Mouse (Mus musculus): ENCODE data around the gene Gm10134.
A peak's percentile ranks its signal among the peaks of the same experiment; 100 is the strongest.

Gm10134 gene

DNA sequence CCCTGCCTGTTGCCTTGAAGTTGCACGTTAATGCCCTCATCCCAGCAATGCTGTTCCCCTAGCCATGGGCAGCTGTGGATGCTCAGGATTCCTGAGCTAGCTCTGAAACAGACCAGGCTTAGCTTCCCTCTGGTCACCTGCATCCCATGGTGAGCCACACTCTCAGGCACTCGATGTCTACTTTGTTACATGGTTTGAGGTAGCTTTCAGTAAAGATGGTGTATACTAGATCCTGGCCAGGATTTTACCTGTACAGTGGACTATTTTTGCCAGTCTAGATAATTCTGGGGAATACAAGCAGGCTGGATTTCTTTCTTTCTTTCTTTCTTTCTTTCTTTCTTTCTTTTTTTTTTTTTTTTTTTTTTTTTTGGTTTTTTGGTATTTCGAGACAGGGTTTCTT is at the start of gene Gm10134:
Gm10134 (plus strand) TSS at position 301 of the 400 bp plus-strand sequence.
- DNase-seq (ENCODE audit: low spot score in 2 of 2), result no peak

DNA sequence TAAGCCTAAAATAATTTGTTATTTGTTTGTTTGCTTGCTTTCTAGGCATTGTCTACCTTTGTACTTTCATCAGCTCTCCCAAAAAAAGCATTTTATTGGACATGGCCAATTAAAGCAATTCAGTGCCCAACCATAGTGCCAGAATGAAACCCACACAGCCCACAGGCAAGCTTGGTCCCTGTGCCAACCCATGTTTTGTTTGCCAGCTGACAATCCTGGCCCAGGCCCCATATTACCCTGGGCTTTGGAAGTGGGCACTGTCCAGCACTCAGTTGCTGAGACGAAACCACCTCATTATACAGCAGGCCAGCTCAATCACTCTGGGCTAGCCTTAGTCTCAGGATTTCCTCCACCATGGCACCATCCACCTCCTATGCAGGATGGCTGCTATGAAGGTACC is 49.3 kb upstream of the Gm10134 start:
- no peak for DNase-seq (ENCODE audit: low spot score in 2 of 2)

DNA sequence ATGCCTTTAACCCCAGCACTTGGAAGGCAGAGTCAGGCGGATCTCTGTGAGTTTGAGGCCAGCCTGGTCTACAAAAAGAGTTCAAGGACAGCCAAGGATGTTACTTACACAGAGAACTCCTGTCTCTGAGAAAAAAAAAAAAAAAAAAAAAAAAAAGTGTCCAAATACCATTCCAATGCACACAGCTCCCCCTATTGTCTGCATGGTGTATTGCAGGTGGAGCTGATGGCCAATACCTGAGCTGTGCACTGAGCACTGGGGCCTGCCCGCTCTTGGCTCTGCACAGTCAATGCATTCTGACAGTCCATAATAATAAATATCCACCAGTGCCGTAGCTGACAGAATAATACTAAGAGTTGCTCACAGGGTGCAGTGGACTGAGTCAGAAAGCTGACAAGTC is 42.0 kb upstream of the Gm10134 start:
- peak; percentile 53 to 79 for DNase-seq (ENCODE audit: low spot score in 2 of 2)

DNA sequence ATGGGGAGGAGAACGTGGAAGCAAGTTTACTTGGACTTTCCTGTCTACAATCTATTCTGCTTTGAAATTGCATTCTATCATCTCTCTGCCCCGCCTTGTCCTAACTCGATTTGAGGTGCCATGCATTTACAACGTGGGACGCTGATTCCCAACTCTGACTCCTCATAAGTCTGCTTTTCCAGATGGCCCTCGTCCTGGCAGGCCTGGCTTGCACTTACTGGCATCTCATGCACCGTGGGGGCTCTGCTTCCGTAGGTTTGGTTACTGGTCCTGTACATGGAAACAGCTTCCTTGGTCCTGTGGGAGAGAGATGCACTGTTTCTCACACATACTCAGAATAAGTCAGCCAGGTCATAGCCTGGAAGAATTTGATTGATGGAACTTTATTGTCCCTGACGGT is 41.0 kb upstream of the Gm10134 start:
- DNase-seq (ENCODE audit: low spot score in 2 of 2), result no peak

DNA sequence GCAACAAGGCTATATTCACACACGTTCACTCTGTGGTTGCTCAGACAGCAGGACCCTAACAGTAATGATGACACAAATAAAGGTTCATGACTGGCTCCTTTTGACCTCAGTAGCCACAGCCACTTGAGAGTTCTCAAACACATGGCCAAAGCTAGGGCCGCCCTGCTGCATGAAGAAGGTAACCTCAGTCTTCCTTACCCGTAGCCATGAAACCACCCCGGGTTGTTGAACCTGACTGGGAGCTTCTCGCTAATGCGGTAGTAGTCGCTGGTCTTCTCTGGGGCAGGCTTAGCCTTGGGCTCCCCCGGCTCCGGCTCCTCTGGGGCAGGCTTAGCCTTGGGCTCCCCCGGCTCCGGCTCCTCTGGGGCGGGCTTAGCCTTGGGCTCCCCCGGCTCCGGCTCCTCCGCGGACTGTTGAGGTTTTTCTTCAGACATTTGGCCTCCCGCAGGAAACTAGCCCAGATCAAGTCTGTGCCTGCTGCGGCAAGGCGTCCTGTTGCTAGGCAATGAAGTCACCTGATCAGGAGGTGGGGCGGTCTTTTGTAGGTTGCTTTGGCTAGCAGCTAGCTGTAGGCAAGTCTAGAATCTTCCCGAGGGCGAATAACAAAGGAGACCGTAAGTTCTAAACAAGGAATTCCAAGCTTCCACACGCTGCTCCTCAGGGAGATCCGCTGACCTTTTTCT is 39.9 kb upstream of the Gm10134 start, which contains the start of gene 1700007K13Rik:
1700007K13Rik (minus strand) TSS at position 497 of the 683 bp plus-strand sequence.
- peak in 1 of 2 experiments; percentile 63 for DNase-seq (ENCODE audit: low spot score in 2 of 2)

DNA sequence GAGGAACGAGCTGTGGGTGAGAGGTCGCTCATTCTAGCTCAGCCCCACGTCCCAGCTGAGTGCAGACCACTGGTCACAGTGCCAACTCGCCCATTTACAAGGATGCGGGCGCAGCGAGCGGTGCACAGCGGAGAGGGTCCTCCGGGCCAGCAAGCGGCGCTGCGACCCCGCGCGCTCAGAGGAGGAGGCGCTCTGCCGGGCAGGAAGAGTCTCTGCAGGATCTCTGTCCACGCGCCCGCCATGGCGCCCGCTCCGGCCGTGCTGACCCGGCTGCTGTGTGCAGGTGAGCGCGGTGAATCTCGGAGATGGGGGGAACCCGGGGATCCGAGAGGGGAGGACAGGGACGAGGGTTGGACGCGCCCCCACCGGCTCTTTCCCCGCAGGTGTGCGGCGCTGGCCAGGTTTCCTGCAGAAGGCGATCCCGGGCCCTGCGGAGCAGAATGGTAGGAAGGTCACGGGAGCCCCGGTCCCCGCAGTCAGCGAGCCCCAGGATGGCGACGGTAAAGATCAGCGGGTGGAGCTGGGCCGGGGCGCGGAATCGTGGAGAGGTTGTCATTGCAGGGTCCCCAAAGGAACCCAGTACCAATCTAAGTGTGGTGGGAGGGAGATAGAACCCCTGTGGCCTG is 37.9 kb upstream of the Gm10134 start, which contains the start of gene Mrps2:
Mrps2 (plus strand) TSS at position 207 of the 626 bp plus-strand sequence.
- peak; percentile 80 to 92 for DNase-seq (ENCODE audit: low spot score in 2 of 2)

DNA sequence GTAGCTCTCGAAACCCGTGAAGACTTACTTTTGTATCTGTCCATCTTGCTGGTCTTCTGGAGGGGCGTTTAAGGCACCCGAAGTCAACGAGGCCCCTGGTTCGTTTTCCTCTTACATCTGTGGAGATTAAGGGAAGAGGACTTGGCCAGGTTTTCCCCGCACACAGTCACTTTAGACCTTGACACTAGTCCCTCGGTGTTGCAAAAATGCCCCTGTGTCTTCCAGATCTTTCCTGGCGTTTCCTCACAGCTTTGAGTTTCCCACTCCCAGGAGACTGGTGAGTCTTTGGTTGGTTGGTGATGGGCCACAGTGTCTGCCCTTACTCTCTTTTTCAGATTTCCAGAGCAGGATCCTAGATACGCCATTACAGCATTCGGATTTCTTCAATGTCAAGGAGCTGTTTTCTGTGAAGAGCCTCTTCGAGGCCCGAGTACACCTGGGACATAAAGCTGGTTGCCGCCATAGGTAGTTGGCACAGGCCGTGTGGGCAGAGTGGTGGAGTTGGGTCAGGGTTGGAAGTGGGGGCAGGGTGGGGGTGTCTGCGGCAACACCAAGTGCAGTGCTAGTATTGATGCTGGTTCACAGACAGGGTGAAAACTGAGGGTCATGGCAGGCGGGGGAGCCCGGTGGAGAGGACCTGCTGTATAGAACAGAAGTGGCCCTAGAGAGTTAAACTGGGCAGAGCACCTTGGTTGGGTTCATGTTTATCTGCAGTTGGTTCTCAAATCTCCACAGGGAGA is 37.2 kb upstream of the Gm10134 start:
- DNase-seq (ENCODE audit: low spot score in 2 of 2), result peak; percentile 11 to 58

DNA sequence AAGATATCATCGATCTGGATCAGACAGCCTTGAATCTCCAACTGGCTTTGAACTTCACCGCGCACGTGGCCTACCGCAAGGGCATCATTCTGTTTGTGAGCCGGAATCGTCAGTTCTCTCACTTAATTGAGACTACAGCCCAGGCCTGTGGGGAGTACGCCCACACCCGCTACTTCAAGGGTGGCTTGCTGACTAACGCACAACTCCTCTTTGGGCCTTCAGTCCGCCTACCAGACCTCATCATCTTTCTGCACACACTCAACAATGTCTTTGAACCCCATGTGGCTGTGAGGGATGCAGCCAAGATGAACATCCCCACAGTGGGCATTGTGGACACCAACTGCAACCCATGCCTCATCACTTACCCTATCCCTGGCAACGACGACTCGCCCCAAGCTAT is 36.4 kb upstream of the Gm10134 start:
- peak in 1 of 2 experiments; percentile 53 for DNase-seq (ENCODE audit: low spot score in 2 of 2)

DNA sequence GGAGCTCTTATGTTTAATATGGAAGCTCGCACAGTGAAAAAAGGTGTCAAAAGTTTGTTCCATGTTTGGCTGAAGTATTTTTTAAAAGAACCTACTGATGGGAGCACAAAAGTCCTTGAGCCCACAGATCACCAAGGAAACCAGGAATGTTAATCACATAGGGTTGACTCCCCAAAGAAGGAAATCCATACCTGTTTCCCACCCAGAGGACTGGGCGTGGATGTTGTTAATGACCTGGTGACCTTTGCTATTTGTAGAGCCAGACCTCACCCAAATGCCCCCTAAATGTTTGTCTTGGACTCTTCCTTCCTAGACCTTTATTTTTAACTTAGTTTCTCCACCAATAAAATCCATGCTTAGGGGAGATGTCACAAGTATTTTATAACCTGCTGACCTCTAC is 35.3 kb upstream of the Gm10134 start:
- DNase-seq (ENCODE audit: low spot score in 2 of 2), result peak in 1 of 2 experiments; percentile 9

DNA sequence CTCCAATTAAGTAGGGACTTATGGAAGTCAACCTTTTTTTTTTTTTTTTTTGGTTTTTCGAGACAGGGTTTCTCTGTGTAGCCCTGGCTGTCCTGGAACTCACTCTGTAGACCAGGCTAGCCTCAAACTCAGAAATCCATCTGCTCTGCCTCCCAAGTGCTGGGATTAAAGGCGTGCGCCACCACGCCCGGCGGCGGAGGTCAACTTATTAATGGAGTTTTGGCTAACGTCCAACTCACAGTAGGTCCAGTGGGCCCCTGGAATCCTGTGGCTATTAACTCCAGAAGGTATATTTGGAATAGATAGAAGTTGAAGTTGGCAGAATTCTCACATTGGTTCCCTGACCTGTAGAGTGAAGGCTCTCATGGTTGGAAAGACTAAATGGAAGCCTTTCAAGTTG is 33.9 kb upstream of the Gm10134 start:
- peak in 1 of 2 experiments; percentile 44 for DNase-seq (ENCODE audit: low spot score in 2 of 2)

DNA sequence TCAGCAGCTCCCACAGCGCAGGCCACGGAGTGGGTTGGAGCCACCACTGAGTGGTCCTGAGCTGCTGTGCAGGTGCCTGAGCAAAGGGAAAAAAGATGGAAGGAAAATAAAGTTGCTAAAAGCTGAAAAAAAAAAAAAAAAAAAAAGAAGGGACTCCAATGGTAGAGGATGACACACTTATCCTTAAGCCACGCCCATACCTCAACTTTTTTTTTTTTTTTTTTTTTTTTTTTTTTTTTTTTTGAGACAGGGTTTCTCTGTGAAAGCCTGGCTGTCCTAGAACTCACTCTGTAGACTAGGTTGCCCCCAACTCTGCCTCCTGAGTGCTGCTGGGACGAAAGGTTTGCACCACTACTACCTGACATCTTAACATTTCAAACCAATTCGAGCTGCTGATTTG is 27.9 kb upstream of the Gm10134 start:
- DNase-seq (ENCODE audit: low spot score in 2 of 2), result peak in 1 of 2 experiments; percentile 17

DNA sequence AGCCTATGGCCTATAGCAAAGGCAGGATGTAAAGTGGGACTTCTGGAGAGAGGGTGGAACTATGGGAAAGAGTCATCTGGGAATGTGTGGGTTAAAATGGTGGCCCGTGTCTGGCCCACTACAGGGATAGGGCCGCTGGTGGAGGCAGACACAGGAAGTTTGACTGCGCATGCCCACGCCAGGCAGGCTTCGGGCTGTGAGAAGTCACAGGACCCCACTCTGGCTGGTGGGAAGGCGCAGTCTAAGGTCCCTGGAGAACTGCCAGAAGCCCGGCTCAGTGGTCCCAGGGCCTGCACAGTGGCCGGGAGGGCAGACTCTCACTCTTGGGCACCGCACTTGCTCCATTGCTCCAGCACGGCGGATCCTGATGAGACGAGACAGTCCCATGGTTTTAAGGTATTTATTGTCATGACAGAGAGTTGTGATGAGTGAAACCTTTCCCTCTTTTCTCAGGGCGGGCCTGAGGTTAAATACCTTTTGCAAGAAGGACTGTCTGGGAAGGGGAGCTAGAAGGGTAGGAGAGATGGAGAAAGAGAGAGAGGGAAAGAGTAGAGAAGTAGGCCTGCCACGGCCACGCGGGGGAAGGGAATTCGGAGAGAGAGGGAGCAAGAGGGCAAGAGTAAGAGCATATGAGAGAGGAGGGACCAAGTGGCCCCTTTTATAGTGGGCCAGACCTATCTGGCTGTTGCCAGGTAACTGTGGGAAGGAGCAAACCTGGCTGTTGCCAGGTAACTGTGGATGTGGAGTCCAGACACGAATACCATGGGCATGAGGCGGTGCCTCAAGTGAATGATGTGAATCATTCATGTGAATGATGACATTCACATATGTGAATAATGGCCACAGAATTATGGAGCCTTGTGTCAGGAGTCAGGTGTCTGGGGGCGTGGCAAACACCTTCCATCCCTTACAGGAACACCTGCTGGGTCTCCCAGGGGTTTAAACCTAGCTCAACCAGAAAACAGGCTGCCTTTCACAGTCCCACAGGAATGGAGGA is 26.4 kb upstream of the Gm10134 start:
- peak in 1 of 2 experiments; percentile 55 for DNase-seq (ENCODE audit: low spot score in 2 of 2)

DNA sequence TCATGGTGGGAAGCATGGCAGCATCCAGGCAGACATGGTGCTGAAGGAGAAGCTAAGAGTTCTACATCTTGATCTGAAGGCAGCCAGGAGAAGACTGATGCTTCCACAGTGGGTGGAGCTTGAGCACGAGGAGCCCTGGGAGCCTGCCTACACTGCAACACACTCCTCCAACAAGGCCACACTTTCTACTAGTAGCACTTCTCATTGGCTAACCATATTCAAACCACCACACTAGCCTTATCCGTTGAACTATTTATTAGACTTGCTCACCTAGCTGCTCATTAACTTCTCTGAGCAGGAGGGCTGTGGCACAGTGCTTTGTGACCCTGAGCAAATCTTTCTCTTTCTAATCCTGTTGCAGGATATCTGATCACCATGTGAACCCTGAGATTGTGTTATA is 22.0 kb upstream of the Gm10134 start:
- DNase-seq (ENCODE audit: low spot score in 2 of 2), result peak in 1 of 2 experiments; percentile 33

DNA sequence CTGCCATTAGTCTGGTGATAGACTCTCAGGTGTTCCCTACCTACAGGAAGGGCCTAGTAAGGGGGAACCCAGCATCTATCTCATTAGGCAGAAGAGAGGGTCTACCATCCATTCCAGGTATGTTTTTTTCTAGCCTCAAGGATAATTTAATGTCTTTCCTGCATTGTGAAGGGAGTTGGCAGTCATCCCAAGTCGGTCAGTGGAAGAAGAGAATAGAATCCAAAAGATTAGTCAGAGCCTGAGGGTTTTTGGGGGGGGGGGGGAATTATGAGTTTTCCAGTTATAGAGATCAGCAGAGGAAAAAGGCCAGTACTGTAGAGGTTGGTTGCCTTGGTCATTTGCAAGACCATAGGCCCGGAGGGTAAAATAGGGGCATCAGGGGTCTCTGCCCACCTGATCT is 11.4 kb upstream of the Gm10134 start:
- no peak for DNase-seq (ENCODE audit: low spot score in 2 of 2)

DNA sequence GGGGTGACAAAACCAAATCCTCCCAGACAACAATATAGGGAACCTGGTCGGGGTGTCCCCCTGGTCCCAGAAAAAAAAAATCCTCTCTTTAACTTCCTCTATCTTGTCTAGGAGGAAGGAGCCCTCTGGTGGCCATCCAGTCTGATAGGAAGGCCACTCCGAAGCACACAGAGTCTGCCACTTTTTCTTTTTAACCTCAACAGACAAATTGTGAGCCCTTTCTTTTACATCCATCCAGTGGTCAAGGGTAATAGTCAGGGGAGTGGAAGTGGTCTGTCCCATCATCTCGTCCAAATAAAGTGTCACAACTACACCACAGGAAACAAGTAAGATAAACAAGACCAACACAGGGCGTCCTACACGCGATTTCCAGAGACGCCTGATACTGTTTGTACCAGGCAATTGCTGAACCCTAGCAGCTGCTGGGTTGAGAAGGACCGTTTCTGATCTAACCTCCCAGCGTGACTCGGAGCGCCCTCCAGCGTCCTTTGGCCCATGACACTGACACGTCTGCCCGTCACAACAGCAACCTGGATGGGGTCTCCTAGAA is 10.6 kb upstream of the Gm10134 start:
- peak in 1 of 2 experiments; percentile 61 for DNase-seq (ENCODE audit: low spot score in 2 of 2)

DNA sequence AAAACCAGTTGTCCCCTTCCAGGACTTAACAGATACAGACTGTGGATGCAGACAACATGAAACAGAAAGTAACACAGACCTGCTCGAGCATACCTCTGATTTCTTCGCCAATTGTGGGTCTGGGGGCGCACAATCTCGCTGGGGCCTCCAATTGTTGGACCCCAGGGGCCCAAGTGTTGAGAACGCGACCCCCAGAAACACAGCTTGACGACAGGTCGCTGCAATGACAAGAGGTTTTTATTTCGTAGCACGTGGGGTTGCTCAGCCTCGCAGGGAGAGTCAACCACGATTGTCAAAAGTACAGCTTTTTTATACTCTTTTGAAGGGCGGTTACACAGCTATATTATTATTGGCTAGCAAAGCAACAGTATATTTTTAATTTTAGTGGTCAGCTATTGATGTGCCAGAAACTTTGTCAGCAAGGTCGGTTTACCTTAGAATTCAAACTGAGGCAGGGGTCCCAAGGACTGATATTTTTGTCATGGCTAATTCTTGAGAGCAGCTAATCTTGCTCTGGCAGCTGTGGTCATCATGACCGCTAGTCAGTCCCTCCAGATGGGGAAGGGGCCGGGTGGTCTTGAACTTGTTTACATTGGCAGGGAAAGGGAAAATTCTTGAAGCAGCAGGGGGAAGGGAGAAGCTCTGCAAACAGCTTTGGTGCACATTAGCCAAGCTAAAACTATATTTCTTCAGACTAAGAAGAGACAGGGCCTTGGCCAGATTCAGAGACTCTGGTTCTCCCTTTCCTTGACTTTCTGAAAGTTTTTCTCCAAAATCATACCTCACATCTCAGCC is 9.9 kb upstream of the Gm10134 start:
- DNase-seq (ENCODE audit: low spot score in 2 of 2), result peak in 1 of 2 experiments; percentile 54

DNA sequence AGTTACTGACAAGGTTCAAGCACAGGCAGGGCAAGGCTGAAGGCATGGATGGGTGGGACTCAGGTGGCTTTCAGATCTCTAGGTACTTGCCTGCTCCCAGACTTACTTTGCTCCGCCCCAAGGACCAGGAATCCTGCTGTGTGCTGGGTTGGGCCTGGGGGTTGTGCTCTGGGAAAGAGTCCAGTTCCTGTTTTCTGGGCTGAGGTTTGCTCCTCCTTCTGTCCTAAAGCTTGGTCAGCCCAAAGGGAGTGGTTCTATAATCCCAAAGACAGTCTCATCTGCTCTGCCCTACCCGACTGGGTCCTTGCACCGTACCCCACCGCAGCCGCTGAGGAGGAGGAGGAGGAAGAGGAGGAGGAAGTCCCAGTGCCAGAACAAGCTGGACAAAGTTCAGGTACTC is 9.2 kb upstream of the Gm10134 start, which contains the start of gene Gbgt1:
Gbgt1 (plus strand) TSS at position 221 of the 400 bp plus-strand sequence.
- DNase-seq (ENCODE audit: low spot score in 2 of 2), result peak in 1 of 2 experiments; percentile 54

DNA sequence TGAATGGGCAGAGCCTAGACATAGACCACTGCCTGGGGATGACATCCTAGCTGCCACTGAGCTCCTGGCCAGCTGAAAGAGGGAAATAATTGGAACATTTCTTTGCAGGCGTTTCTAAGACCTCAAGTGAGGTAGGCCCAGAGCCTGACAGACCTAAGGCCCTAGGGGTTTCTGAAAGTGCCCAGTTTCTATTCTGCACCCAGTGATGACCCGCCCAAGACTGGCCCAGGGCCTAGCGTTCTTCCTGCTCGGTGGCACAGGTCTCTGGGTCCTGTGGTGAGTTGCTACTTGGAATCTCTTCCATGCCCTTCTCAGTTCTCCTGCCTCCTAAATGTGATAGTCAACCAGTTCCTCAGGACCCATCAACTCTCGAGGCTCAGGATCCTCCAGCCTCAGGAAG is 8.3 kb upstream of the Gm10134 start:
- peak in 1 of 2 experiments; percentile 54 for DNase-seq (ENCODE audit: low spot score in 2 of 2)

DNA sequence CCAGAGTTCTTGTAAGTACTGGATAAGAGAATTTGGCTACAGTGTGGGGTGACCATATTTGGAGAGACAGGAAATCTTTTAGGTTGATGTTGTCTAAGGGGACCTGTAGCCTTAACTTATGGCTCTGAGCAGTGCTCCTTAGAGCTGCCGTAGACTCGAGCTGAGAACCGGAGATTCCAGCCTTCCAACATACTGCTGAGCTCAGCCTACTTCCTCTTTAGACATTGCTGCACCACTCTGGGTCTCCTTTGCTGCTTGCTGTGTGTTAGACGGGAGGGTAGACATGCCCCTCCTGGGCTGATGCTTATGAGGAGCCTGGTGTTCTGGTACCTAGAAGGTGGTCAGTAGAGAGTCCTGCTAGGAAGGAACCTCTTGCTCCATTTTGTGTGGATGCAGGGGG is 7.5 kb upstream of the Gm10134 start:
- DNase-seq (ENCODE audit: low spot score in 2 of 2), result peak in 1 of 2 experiments; percentile 46

DNA sequence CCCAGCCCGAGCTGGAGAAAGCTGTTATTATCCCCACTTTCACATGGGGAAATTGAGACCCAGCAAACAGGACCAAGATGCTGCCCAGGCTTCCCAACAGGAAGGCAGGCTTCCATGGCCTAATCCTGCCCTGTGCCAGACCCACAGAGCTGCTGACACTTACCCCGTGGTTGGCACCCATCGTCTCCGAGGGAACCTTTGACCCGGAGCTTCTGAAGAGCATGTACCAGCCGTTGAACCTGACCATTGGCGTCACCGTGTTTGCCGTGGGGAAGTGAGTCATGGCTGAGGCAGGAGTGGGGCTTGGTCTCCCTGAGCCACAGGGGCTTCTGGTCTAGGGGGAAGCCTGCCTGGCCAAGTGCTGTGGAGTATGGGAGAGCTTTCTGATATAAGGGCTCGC is 2.9 kb upstream of the Gm10134 start:
- DNase-seq (ENCODE audit: low spot score in 2 of 2), result peak in 1 of 2 experiments; percentile 49

All from spleen, postnatal 4 days (tissue).